Mouse (Mus musculus): Measurements from ENCODE around the gene Cars. TPM values are rescaled to one million over a fixed set of nuclear protein-coding genes. Genes with fewer than 3 reads are reported as not detected.
A peak's percentile ranks its signal among the peaks of the same experiment; 100 is the strongest.

Cars gene
- total and polyA plus RNA-seq, 3 experiments = 40.8 to 73.5 TPM; not detected in 1

DNA sequence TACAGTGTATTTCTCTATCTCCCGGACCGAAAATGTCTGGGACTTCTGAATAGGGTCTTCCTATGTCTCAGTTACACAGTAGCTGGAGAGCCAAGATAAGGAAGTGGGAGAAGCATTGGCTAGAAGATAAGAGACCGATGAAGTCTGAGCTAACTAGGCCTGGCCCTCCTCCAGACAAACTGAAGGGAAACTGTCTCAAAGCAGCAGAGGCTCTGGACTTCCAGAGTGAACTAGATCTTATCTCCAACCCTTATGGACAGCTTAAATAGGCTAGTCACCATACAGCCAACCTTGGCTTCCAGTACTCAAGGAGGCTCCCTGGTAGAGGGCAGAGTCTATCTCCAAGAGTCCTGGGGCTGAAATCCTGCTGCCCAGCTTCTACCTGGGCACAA lies 34.2 kb downstream of the Cars start (continued):
- peak in 1 of 2 experiments; percentile 47; a peak in 1 of 4 replicates for TF ChIP-seq POLR2A (IDR thresholded peaks at IDR 0.05; ENCODE audit: control insufficient read depth in 1 of 2, insufficient read depth in 1 of 2, low read depth in 1 of 2, low read length in 2 of 2, poor library complexity in 1 of 2)
- TF ChIP-seq MYC (IDR thresholded peaks at IDR 0.05; ENCODE audit: low read depth, low read length) = no peak
- TF ChIP-seq JUND (IDR thresholded peaks at IDR 0.05; ENCODE audit: low read depth, low read length) = no peak
- peak; percentile 95 for TF ChIP-seq ETS1 (IDR thresholded peaks at IDR 0.05; ENCODE audit: low read depth, low read length)
- TF ChIP-seq EP300 (IDR thresholded peaks at IDR 0.05; ENCODE audit: low read depth in 1 of 2, low read length in 2 of 2) = peak; percentile 98 to 99
- no peak for TF ChIP-seq HCFC1 (IDR thresholded peaks at IDR 0.05; ENCODE audit: low read depth, low read length)
- TF ChIP-seq MYB (IDR thresholded peaks at IDR 0.05; ENCODE audit: low read depth, low read length) = peak; percentile 81
- TF ChIP-seq MAX (IDR thresholded peaks at IDR 0.05; ENCODE audit: low read length) = no peak
- TF ChIP-seq RCOR1 (IDR thresholded peaks at IDR 0.05; ENCODE audit: low read depth, low read length) = peak; percentile 86
- no peak for TF ChIP-seq MEF2A (IDR thresholded peaks at IDR 0.05; ENCODE audit: extremely low read depth, insufficient replicate concordance, low read depth, low read length, poor library complexity, severe bottlenecking)
- TF ChIP-seq POLR2AphosphoS5 (IDR thresholded peaks at IDR 0.05; ENCODE audit: borderline replicate concordance, low read depth, low read length) = no peak; the same call in 1 of the 2 replicates
- TF ChIP-seq E2F4 (IDR thresholded peaks at IDR 0.05; ENCODE audit: borderline replicate concordance, low read depth, low read length) = no peak
- peak; percentile 86 for TF ChIP-seq SIN3A (IDR thresholded peaks at IDR 0.05; ENCODE audit: low read length)
- TF ChIP-seq ZC3H11A (IDR thresholded peaks at IDR 0.05; ENCODE audit: low read depth, low read length) = peak; percentile 34
- 0 out of 2 replicates have a peak, but pooled peaks have one; percentile 31 for TF ChIP-seq MAZ (IDR thresholded peaks at IDR 0.05; ENCODE audit: low read depth, low read length)
- TF ChIP-seq USF2 (IDR thresholded peaks at IDR 0.05; ENCODE audit: borderline replicate concordance in 1 of 2, insufficient read depth in 1 of 2, low read depth in 1 of 2, low read length in 2 of 2) = no peak
- peak; percentile 99 for TF ChIP-seq TCF12 (IDR thresholded peaks at IDR 0.05; ENCODE audit: low read depth, low read length)
- no peak for TF ChIP-seq RAD21 (IDR thresholded peaks at IDR 0.05; ENCODE audit: low read depth, low read length)
- TF ChIP-seq TBP (IDR thresholded peaks at IDR 0.05; ENCODE audit: low read depth, low read length) = peak; percentile 75; the same call in 1 of the 2 replicates
- TF ChIP-seq UBTF (IDR thresholded peaks at IDR 0.05; ENCODE audit: borderline replicate concordance, insufficient read depth, low read depth, low read length) = no peak
- TF ChIP-seq NRF1 (IDR thresholded peaks at IDR 0.05; ENCODE audit: insufficient read depth, low read depth, low read length, poor library complexity, severe bottlenecking) = no peak
- TF ChIP-seq ELF1 (IDR thresholded peaks at IDR 0.05; ENCODE audit: low read depth, low read length) = peak; percentile 53; the same call in 1 of the 2 replicates
- TF ChIP-seq SMC3 (IDR thresholded peaks at IDR 0.05; ENCODE audit: low read depth, low read length) = peak; percentile 20; the same call in 1 of the 2 replicates
- TF ChIP-seq ZMIZ1 (IDR thresholded peaks at IDR 0.05; ENCODE audit: low read depth, low read length) = peak; percentile 85
